ENCODE assay signal across 12 mouse cellular contexts in genomic region chr5:41266731-41267130, GRCm38 (mm10).
"Had no signal": no experiment of that assay in that cellular context is flagged by ENCODE, and none has a peak within 500 bp of the region (broad histone marks: within the 10 kb centered on the region; RNA-seq: fewer than 3 reads in every experiment).

No protein-coding gene starts in this region.

- DNase-seq: retina, postnatal 1 day; right cerebral cortex, adult 18-20 months; right cerebral cortex, postnatal 14 days; right cerebral cortex, postnatal 25 days; right cerebral cortex, postnatal 4 days; spleen, adult 18-20 months; thymus, adult 18-20 months; thymus, adult 2 months; thymus, postnatal 14 days; thymus, postnatal 25 days; thymus, postnatal 36 days; thymus, postnatal 4 days had no signal
